Mouse (Mus musculus) stomach, embryonic 15.5 days (tissue): ENCODE data around the gene Acvr1b. TPM values are rescaled to one million over a fixed set of nuclear protein-coding genes. Genes with fewer than 3 reads are reported as not detected.

Source experiments
- ATAC-seq: fragments of 200-750 bp; cut with Nextera tagmentation; 2 replicates; pipeline ENCODE4 v1.8.0; 2017; ENCODE audit warnings: low read depth, moderate number of reproducible peaks, moderate TSS enrichment; ENCODE audit not compliant: insufficient read depth, low FRiP score
- H3K27ac ChIP-seq: fragments of 300-500 bp; sonication (generic); 2 replicates; pipeline ENCODE4 v1.5.1; 2015; ENCODE audit warnings: mild to moderate bottlenecking, inconsistent platforms
- H3K27me3 ChIP-seq: fragments of 300-500 bp; sonication (generic); replicated peaks from 2 replicates; pipeline ENCODE4 v1.6.1; 2015; ENCODE audit warnings: inconsistent platforms
- H3K36me3 ChIP-seq: fragments of 300-500 bp; sonication (generic); 2 replicates; pipeline ENCODE4 v1.6.1; 2015; ENCODE audit warnings: inconsistent platforms
- H3K4me1 ChIP-seq: fragments of 300-500 bp; sonication (generic); 2 replicates; pipeline ENCODE4 v1.6.1; 2015; ENCODE audit warnings: inconsistent platforms
- H3K4me2 ChIP-seq: fragments of 300-500 bp; sonication (generic); 2 replicates; pipeline ENCODE4 v1.6.1; 2015; ENCODE audit warnings: mild to moderate bottlenecking, inconsistent platforms
- H3K4me3 ChIP-seq: fragments of 300-500 bp; sonication (generic); replicated peaks from 2 replicates; pipeline ENCODE4 v1.5.1; 2015; ENCODE audit warnings: inconsistent platforms
- H3K9ac ChIP-seq: fragments of 300-500 bp; sonication (generic); 2 replicates; pipeline ENCODE4 v1.6.1; 2015; ENCODE audit warnings: inconsistent platforms
- H3K9me3 ChIP-seq: fragments of 300-500 bp; sonication (generic); 2 replicates; pipeline ENCODE4 v1.6.1; 2016; ENCODE audit warnings: inconsistent platforms
- WGBS: fragments of 180-500 bp; shearing (Covaris S2); methylation state at CpG from one replicate; pipeline ENCODE4 v1.1.7; 2015; 5-methylcytosine and 5-hydroxymethylcytosine counted together
- polyA plus RNA-seq: library from polyadenylated mRNA; unstranded; fragments of >200 nt; fragmentation: Nextera tagmentation; extraction: Ambion mirVana; gene quantifications from 2 replicates; pipeline ENCODE4 v1.2.1, GENCODE M21; 2015

The Acvr1b gene
- polyA plus RNA-seq, 1 experiment from 2014 or later = 8.9 TPM

DNA sequence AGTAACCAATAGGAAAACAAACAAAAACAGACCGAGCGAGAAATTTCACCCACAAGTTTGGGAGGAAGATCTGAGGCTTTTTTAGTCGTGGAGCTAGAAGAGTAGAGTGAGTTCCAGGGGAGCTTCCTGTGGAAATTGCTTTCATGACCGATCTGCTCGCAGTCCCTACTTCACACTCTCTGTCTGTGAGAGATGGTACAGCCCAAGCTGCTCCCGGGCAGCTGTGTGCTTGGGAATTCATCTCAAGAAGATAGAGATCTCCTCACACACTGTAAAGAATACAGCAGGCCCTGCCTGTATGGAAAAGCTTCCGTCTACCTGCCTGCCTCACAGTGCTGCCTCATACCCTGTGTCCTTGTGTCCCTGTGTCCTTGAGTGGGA is 18.4 kb downstream of the Acvr1b start:
- peaks cover 28% of the 10 kb centered on the region for H3K4me1 ChIP-seq
- no peak overlapping the region for H3K4me2 ChIP-seq
- no peak overlapping the region for H3K4me3 ChIP-seq
- no peaks in the 10 kb centered on the region for H3K27me3 ChIP-seq
- ATAC-seq = no peak
- 53% methylated on average over 7 of the region's 7 CpGs for WGBS
- H3K36me3 ChIP-seq = peaks cover 16% of the 10 kb centered on the region
- H3K9me3 ChIP-seq = no peaks in the 10 kb centered on the region
- H3K27ac ChIP-seq = no peak overlapping the region
- H3K9ac ChIP-seq = no peak overlapping the region

DNA sequence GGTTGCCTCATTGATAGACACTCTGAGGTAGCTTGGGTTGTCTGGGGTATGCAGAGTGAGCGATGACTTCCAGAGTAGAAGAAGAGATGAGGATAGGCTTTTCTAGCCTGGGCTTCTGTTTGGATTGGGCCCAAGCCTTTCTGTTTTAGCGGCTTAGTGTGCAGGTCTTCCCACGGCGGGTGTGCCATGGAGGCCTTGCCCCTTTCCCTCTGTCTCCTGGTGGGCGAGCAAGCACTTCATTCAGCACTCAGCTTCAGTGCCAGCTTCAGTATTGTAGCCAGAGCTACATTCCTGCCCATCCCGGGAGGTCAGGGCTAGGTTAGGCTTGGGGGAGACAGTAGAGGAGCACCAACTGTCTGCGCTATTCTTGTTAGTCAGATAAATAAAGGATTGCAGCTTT is 18.8 kb downstream of the Acvr1b start:
- Histone ChIP-seq H3K27me3 (no peaks in the 10 kb centered on the region), H3K9me3 (no peaks in the 10 kb centered on the region), H3K36me3 (peaks cover 16% of the 10 kb centered on the region), H3K9ac (no peak overlapping the region), H3K4me3 (no peak overlapping the region), H3K27ac (no peak overlapping the region), H3K4me1 (peaks cover 28% of the 10 kb centered on the region), H3K4me2 (no peak overlapping the region)
- ATAC-seq = no peak
- WGBS = 76% methylated on average over 7 of the region's 7 CpGs

DNA sequence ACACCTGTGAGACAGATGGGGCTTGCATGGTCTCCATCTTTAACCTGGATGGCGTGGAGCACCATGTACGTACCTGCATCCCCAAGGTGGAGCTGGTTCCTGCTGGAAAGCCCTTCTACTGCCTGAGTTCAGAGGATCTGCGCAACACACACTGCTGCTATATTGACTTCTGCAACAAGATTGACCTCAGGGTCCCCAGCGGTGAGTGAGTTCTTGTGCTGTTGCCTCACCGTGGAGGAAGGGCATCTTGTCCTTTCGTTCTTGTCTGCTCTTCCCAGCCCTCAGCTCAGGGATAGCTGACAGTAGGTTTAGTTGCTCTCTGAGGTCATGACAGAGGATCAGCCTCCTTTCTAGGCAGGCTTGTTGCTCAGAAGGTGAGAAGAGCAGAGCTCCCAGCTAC is 20.1 kb downstream of the Acvr1b start:
- ATAC-seq = no peak
- Histone ChIP-seq H3K9me3 (no peaks in the 10 kb centered on the region), H3K4me2 (no peak overlapping the region), H3K9ac (no peak overlapping the region), H3K4me1 (peaks cover 26% of the 10 kb centered on the region), H3K27me3 (no peaks in the 10 kb centered on the region), H3K36me3 (peaks cover 17% of the 10 kb centered on the region), H3K4me3 (no peak overlapping the region), H3K27ac (no peak overlapping the region)
- 84% methylated on average over 6 of the region's 6 CpGs for WGBS

DNA sequence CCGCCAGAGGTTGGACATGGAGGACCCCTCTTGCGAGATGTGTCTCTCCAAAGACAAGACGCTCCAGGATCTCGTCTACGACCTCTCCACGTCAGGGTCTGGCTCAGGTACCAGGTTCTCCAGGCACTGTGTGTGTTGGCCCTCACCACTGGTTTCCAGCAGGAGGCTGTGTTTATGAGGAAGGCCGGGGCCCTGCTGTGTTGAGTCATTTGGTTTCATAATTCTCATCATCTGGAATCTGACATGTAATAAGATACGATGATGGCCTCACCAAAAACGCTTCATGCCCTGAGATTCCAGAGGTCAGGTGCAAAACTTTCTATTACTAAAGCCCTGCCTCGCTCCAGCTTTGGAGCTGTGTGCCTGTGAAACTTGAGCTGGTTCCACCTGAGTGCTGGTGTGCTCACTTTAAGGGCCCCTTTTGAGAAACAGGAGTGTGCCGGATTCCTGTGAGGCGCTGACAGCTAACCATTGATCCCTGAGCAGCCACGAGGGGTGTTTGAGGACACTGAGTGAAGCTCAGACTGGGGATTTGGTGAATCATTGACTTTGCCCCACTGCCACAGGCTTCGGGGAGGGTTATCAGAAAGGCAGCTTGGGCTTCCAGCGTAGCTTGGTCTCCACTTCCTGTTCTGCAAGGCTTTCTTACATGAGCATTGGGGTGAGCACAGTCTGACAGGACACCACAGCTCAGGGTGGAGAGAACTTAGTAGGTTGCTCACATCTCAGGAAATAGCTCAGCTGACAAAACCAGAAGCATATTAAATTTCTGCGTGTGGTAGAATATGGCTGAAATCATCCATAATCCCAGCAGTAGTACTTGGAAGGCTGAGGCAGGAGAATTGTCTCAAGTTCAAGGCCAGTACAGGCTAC is 21.3 kb downstream of the Acvr1b start:
- WGBS = 78% methylated on average over 16 of the region's 16 CpGs
- H3K4me1 ChIP-seq = peaks cover 26% of the 10 kb centered on the region
- no peak overlapping the region for H3K9ac ChIP-seq
- H3K9me3 ChIP-seq = no peaks in the 10 kb centered on the region
- ATAC-seq = peak; percentile 36; the same call in 1 of the 2 replicates
- H3K4me3 ChIP-seq = no peak overlapping the region
- peaks cover 23% of the 10 kb centered on the region for H3K36me3 ChIP-seq
- H3K4me2 ChIP-seq = no peak overlapping the region
- no peaks in the 10 kb centered on the region for H3K27me3 ChIP-seq
- peak overlapping the region; percentile 12 for H3K27ac ChIP-seq

DNA sequence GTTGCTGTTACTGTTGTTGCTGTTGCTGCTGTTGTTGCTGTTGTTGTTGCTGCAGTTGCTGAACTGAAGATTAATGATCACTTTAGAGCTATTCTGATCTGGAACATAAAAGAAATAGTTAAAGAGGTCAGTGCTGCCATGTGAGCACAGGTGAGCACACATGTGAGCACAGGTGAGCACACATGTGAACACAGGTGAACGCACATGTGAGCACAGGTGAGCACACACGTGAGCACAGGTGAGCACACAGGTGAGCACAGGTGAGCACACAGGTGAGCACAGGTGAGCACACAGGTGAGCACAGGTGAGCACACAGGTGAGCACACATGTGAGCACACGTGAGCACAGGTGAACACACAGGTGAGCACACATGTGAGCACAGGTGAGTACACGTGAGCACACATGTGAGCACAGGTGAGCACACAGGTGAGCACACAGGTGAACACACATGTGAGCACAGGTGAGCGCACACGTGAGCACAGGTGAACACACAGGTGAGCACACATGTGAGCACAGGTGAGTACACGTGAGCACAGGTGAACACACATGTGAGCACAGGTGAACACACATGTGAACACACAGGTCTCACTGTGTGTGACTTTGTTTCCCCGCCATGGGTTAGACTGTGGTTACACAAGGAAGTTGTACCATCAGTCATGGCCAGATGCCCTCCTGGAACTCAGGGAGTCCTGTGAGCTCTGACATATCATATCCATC is 22.4 kb downstream of the Acvr1b start:
- Histone ChIP-seq H3K4me1 (peaks cover 24% of the 10 kb centered on the region), H3K36me3 (peaks cover 33% of the 10 kb centered on the region), H3K4me3 (no peak overlapping the region), H3K9ac (no peak overlapping the region), H3K4me2 (no peak overlapping the region), H3K27me3 (no peaks in the 10 kb centered on the region), H3K9me3 (no peaks in the 10 kb centered on the region), H3K27ac (no peak overlapping the region)
- ATAC-seq = no peak
- 92% methylated on average over 8 of the region's 8 CpGs for WGBS

DNA sequence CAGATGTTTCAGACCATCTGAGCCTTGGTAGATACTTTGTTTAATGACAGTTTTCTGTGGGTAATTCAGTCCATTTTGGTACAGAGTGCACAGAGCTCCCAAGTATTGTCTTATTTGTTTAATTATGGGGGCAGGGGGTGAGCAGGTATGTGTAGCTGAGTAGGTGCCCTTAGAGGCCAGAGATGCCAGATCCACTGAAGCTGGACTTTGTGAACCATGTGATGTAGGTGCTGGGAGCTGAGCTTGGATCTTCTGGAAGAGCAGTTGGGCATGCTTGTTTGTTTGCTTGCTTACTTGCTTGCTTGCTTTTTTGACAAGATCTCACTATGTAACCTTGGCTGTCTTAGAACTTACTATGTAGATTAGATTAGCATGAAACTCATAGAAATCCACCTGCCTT is 23.1 kb downstream of the Acvr1b start:
- Histone ChIP-seq H3K27me3 (no peaks in the 10 kb centered on the region), H3K36me3 (peaks cover 39% of the 10 kb centered on the region), H3K9me3 (no peaks in the 10 kb centered on the region), H3K9ac (no peak overlapping the region), H3K4me3 (no peak overlapping the region), H3K4me1 (peaks cover 16% of the 10 kb centered on the region; the same call in 1 of the 2 replicates), H3K27ac (no peak overlapping the region), H3K4me2 (no peak overlapping the region)
- no peak for ATAC-seq

DNA sequence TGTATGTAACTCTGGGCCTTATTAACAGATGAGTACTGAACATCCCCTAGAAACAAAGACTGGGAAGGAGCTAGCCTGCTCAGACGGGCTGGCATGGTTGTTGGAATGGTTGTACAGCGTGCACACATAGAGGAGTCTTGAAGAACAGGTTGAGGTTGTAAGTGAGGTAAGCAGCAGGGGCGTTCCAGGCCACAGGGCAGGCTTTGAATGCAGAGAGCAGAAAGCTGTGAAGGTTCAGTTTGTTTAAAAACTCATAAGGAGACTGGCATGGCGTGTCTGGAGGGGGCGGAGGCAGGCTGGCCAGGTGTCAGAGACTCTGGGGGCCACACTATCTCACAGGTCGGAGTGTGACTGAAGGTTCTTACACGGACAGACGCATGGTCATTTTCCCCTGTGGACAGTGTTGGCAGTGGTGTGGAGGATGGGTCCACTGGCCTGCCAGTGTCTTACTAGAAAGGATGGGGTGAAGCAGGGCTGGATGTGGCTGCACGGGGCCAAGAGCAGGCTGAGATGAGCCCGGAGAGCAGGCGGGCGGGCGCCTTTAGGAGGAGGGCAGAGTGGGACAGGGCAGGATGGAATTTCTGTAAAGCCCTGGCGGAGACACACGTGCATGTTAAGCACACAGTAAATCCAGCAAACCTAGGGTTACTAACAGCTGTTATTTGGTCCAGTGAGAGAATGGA is 23.8 kb downstream of the Acvr1b start:
- Histone ChIP-seq H3K4me2 (no peak overlapping the region), H3K4me1 (peaks cover 16% of the 10 kb centered on the region; the same call in 1 of the 2 replicates), H3K4me3 (no peak overlapping the region), H3K36me3 (peaks cover 45% of the 10 kb centered on the region), H3K27me3 (no peaks in the 10 kb centered on the region), H3K9me3 (no peaks in the 10 kb centered on the region), H3K9ac (no peak overlapping the region), H3K27ac (0 out of 2 replicates have a peak overlapping the region, but pooled peaks have one; percentile 11)
- WGBS = 79% methylated on average over 15 of the region's 15 CpGs
- ATAC-seq = no peak

DNA sequence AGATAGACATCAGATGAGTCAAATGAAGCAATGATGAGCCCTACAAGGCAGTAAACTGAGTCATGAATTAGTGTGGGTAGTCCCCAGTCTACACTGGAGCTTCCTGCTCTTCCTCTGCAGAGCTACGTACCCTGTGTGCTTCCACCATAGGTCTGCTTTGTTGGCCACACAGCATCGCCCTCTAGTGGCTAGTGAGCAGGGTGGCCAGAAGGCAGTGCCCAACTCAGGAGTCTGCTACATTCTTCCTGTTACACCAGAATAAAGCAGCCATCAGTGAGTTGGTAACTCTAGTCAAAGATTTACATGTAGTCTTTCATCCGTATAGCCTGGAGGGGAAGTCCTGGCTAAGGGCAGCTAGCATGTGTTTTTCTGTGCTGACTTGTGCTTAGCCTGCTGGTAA is 24.4 kb downstream of the Acvr1b start:
- Histone ChIP-seq H3K4me2 (no peak overlapping the region), H3K4me3 (no peak overlapping the region), H3K9me3 (no peaks in the 10 kb centered on the region), H3K36me3 (peaks cover 50% of the 10 kb centered on the region), H3K27me3 (no peaks in the 10 kb centered on the region), H3K9ac (no peak overlapping the region), H3K4me1 (peaks cover 13% of the 10 kb centered on the region; the same call in 1 of the 2 replicates), H3K27ac (no peak overlapping the region)
- 19% methylated on average over 3 of the region's 3 CpGs for WGBS
- ATAC-seq = peak; percentile 72

DNA sequence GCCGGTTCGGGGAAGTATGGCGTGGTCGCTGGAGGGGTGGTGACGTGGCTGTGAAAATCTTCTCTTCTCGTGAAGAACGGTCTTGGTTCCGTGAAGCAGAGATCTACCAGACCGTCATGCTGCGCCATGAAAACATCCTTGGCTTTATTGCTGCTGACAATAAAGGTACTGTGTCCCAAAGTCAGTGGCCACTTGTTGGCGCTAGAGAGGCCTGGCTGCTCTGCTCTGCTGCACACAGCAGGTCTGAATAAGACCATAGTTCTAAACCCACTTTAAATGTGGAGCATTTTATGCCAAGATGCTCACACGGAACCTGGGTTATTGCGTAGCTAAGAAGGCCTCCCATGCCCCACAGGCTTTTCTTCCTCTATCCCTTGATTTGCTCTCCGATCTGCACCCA is 25.0 kb downstream of the Acvr1b start:
- Histone ChIP-seq H3K36me3 (peaks cover 53% of the 10 kb centered on the region), H3K4me1 (peaks cover 13% of the 10 kb centered on the region; the same call in 1 of the 2 replicates), H3K27me3 (no peaks in the 10 kb centered on the region), H3K4me3 (no peak overlapping the region), H3K27ac (no peak overlapping the region), H3K9ac (no peak overlapping the region), H3K9me3 (no peaks in the 10 kb centered on the region), H3K4me2 (no peak overlapping the region)
- no peak for ATAC-seq
- WGBS = 86% methylated on average over 14 of the region's 14 CpGs

DNA sequence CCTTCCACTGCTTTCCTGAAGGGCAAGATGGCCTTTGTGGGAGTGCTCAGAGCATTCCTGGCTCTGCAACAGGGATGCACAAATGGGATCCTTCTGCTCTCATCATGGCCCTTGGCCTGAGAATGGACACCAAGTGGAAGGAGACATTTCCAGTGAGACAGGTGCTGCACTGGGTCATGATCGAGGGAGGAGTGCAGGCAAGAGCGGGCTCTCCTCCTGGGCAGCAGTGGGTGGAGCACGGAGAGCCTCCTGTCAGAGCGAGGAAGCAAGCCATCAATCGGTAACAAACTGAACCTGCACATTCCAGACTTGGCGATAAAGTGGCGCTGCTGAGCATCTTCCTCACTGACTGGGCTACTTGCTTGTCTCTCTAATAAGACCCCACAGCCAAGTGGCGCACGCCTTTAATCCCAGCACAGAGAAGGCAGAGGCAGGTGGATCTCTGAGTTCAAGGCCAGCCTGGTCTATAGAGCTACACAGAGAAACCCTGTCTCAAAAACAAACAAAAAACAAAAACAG is 27.0 kb downstream of the Acvr1b start:
- 97% methylated on average over 9 of the region's 9 CpGs for WGBS
- no peak overlapping the region for H3K4me2 ChIP-seq
- no peak overlapping the region for H3K27ac ChIP-seq
- no peak overlapping the region for H3K9ac ChIP-seq
- ATAC-seq = no peak
- no peaks in the 10 kb centered on the region for H3K9me3 ChIP-seq
- H3K36me3 ChIP-seq = peaks cover 47% of the 10 kb centered on the region
- H3K27me3 ChIP-seq = no peaks in the 10 kb centered on the region
- H3K4me3 ChIP-seq = no peak overlapping the region
- H3K4me1 ChIP-seq = 0 out of 2 replicates have a peak, but pooled peaks cover 4% of the 10 kb centered on the region

DNA sequence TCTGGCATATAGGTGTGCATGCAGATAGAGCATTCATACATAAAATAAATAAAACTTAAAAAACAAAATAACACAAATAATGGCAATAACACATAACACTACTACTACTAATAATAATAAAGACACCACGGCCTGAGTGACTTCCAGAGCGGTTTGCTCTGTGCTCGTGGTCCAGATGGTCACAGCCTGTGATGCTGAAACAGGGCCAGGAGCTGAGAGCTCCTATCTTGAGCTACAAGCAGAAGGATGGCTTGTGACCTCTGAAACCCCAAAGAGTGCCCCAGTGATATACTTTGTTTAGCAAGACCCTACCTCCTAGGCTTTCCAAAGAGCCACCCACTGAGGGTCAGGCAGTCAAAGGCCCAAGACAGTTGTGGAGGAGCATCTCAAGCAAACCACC is 27.5 kb downstream of the Acvr1b start:
- H3K9ac ChIP-seq = no peak overlapping the region
- WGBS = 79% methylated on average over 3 of the region's 3 CpGs
- ATAC-seq = no peak
- H3K4me2 ChIP-seq = no peak overlapping the region
- no peak overlapping the region for H3K27ac ChIP-seq
- H3K4me1 ChIP-seq = 0 out of 2 replicates have a peak, but pooled peaks cover 4% of the 10 kb centered on the region
- no peaks in the 10 kb centered on the region for H3K9me3 ChIP-seq
- no peaks in the 10 kb centered on the region for H3K27me3 ChIP-seq
- H3K4me3 ChIP-seq = no peak overlapping the region
- peaks cover 43% of the 10 kb centered on the region for H3K36me3 ChIP-seq
